Mouse (Mus musculus): ENCODE results near the gene Gm10217.

DNA sequence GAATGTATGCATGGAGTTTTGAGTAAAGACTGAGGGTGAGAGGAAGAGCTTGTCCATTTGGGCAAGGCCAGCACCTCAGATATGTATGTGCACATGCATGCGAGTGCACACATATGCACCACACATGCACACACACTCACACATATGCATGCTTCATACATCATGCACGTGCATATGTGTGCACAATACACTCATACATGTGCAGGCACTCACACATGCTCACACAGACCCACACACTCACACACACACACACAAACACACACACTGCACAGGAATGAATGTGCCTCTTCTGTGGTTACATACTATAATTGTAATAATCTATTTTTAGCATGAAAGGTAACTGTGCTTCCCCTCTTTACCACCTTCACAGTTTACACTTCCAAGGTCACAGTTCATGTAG, 35.1 kb downstream of the Gm10217 start:
- no peak for TF ChIP-seq TAL1 (IDR thresholded peaks at IDR 0.05; ENCODE audit: low read length)
- TF ChIP-seq GATA1 (IDR thresholded peaks at IDR 0.05; ENCODE audit: low read length), result no peak

All from erythroblast, embryonic 14.5 days (primary cell).